Mouse (Mus musculus) urinary bladder, postnatal 10 days (tissue): ENCODE data around the gene Robo1.

Experiments
- DNase-seq: peaks from one replicate; pipeline ENCODE4 v3.0.0; 2022; ENCODE audit warnings: low spot score

The Robo1 gene

DNA sequence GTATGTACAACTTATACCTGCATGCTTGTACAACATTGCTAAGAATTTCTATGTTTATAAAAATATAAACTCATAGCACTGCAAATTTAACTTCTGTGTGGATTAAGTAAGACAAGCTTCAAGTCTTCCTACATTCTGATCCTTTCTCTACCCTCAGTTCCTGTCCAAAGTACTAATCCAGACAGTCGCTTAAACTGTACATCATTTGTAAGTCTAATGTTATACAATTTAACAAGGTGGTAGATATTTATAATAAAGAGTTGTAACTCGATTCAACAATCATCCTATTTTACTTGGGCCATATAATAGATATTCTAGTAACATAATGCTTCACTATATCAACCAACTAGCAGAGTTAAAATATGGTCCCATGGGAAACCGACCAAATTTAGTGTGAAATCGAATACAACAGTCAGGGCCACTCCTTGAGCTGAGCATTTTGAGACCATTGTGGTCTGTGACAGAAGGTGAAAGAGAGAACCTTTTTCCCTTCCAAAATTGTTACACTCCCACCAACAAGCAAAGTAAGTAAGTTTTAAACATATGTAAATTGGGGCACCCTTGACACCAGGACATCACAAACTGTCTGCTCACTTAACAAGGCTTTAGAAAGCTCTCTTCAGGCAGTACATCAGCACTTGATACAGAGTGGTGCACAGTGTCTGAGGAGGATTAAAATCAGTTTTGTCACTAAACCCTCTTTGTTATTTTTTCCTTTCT lies 295.5 kb downstream of the Robo1 start:
- DNase-seq = no peak

DNA sequence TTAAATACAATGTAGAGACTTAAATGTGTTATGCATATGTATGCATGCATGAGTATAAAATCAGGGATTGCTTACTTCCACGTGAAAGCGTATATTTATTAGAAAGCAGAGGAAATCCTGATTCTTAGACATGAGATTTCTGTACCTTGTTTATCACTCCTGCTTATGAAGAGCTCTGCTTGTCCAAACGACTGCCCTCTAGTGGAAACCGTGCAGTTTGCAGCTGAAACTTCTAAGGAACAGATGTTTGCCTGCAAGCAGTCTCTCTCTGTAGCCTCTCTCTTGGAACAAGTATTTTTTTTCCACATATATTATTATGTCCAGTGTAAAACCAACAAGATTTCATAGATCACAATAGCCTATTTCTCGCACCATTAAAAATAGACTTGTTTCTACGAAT lies 297.0 kb downstream of the Robo1 start:
- DNase-seq = peak; percentile 16

DNA sequence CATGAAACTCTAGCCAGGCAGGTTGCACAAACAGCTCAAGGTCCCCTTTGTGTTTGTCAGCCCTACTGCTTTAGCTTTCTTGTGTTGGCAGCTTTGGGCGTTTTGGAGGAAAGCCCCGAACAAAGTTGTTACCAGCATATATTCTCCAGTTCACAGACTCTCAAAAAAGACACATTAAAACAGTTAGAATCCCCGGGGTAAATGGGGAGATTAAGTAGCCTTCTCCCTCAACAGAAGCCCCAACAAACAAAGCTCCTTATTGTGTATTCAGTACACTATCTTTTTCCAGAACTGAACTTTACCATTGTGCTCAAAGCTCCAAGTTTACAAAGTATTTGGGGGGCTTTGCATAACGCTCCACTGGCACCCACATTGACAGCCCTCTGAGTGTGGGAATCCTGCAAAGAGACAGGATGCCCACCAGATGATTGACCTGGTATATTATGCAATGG lies 302.6 kb downstream of the Robo1 start:
- DNase-seq = no peak

DNA sequence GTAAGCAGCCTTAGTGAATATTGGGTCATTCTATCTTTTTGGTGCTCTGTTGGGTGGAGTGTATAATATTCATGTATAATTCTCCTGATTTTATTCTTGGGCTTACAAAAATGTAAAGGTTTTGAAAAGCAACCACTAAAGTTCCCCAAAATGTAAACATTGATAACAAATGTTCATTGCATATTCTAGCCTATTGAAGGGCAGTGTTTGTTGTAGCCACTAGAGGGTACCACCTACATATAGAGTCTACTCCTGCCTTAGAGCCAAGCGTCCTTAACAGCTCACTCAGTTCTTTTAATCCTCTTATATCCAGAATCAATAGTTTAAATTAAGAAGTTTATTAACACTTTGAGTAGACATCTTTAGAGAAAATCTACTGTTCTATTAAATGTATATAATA lies 306.8 kb downstream of the Robo1 start:
- no peak for DNase-seq

DNA sequence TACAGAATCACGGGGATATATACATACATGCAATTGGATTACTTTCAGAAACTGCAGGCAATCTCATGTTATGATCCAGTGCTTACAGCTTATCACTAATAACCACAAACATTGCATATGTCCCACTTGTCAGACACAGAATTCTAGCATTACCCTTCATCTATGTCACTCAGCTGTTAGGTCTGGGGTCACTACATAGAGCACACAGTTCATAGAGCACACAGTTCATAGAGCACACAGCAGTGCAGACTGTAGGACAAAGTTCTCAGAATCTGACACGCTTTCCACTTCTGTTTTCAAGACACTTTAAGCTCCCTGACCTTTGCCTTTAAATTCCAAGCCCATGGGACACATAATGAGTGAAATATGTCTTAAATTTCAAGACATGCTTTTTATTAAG lies 307.3 kb downstream of the Robo1 start:
- DNase-seq = no peak

DNA sequence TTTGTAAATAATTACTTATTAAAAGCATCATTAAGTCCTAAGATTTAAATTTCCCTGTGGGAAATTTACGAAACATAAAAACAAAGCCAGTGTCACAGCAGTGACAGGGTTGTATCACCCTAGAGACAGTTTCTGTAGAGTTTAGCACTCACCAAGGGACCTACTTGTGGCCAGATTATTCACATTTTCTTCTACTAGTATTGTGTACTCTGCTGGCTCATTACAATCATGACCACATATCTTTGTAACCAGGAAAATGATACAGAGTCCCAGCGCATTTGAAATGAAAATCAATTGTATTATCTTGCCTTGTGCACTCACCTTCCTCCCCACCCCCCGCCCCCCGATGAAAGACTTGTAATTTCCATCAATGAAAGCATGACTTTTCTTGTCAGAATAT lies 314.3 kb downstream of the Robo1 start:
- DNase-seq = no peak

DNA sequence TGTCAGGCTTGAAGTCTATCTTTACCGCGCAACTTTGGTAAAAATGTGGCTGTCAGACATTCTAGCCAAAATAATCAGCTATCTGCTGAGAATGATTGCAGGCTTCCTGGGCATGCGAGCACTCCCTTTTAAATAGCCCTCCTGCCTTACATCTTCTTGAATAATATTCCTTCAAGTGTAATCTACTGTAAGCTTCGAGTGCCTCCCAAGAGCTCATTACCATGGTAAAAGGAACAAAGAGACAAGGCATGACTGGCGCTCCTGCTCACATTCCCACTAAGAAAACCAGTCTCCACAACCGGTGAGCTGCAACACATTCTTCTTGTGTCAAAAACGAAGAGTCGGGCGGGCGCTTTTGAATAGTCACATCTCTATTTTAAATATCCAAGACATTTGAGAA lies 314.8 kb downstream of the Robo1 start:
- DNase-seq = no peak

DNA sequence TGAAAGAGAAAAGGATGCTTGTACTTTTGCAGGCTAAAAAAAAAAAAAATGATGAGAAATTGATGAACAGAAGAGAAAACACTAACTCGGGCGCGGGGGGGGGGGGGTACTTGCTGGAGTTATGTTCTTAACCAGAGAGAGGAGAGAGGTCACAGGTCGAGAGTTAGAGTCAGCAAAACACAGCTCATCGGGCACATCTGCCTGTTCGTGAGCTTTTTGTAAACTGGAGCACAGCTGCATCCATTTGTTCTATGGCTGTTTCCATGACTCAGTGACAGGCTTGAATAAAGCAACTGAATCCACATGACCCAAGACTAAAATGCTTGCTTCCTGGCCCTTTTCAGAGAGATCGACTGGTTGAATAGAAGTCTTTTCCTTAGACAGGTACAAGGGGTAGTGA lies 325.7 kb downstream of the Robo1 start:
- no peak for DNase-seq

DNA sequence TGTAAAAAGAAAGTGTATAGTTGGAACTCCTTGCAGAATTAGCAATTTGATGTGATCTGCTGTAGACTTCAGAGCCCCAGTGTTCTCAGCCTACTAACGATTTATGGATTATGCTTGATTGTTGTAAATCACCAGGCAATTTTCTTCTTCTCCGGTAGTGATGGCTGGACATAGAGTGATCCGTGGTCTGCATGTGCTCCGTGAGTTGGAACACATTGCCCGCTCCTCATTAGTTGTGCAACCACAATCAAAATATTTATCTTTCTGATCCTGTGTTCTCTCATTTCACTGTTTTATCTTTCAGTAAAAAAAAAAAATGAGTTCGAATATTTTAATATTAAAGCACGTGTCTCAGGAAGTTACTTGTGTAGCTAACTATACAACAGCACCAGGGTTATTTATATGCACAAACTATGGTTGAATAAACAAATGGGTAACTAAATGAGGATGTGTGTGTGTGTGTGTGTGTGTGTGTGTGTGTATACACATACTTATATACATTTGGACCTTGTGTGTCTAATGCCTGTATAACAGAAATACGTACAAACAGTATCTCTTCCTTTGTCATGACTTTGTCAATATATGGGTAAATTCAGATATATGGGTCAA lies 331.3 kb downstream of the Robo1 start:
- DNase-seq = no peak

DNA sequence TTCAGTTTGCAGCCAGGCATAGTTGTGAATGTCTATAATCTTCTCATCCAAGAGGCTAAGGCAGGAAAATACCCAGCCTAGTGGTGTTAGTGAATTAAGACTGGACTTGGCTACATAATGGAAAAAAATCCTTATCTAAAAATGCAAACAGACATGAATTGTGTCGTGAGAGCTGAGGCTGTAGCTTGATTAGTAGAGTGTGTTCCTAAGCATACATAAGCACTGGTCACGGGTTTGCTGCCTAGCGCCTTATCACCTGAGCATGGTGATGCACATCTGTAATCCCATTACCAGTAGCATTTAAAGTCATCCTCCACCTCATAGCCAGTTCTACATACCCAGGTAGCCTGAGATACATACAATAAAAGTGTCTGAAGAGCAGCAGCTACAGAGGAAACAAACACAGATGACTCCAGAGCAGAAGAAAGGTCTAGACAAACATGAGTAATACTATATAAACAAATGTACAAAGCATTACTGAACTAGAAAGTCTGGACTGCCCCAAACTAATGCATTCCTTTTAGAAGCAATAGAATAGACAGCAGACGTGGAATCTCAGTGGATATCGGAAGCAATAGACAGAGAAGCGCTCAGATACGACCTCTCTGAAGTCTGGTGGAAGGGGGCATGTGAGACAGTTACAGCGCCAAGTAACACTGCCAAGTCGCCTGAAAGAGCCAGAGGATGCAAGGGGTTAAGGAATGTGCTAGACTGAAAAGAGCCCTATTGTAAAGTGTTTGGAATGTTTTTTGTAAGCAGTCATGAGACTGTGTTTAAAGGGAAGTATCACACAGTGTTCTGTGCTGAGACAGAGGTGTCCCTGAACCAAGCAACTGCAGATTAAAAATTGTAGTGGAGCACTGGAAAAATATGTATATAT lies 333.1 kb downstream of the Robo1 start:
- no peak for DNase-seq

DNA sequence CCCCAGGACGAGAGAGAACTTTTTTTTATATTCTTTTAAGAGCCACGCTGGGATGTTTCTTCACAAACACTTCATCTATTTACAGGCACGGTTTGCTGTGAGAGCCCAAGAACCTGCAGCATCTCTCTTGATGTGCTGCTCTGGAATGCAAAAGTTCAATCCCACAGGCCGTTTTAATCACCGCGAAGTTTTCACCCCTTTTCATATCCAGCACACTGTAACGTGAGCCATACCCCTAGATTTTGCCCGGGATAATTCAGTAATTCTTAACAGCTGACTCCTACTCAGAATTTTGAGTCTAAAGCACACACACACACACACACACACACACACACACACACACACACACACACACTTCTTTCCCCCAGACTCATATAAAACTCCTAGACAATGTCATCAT lies 337.8 kb downstream of the Robo1 start:
- no peak for DNase-seq

DNA sequence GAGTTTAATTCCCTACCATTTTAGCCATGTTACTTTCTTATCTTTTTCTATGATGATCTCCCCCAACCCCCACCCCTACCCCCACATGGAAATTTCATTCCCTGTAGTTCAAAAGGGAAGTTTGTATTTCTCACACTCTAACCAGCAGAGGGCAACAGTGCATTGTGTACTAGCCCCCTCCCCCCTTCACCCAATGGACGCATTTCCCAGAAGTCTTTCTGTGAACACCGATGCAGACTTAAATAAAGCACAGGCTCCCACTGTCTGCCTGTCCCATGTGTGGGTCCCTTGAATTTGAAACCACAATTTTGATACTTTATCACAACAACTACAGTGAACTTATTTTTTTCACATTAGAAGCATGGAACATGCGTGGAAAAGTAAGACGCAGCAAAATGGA lies 341.2 kb downstream of the Robo1 start:
- DNase-seq = no peak

DNA sequence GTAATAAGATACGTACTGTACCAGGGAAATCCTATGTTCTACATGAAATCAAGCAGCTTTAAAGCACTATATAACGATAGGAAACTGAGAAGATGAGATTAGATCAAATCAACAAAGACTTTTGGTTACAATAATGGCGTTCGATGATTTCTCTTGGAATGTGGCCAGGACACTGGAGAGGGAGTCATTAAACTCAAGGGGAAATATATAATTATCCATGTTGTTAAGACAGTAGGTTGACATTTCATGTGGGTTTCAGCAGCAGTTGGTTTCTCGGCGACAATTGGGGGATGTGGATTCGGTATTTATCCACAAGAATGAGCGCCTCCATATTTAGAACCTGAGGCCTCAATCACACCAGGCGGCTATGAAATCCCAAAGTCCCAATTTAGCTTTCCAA lies 347.3 kb downstream of the Robo1 start:
- DNase-seq = no peak

DNA sequence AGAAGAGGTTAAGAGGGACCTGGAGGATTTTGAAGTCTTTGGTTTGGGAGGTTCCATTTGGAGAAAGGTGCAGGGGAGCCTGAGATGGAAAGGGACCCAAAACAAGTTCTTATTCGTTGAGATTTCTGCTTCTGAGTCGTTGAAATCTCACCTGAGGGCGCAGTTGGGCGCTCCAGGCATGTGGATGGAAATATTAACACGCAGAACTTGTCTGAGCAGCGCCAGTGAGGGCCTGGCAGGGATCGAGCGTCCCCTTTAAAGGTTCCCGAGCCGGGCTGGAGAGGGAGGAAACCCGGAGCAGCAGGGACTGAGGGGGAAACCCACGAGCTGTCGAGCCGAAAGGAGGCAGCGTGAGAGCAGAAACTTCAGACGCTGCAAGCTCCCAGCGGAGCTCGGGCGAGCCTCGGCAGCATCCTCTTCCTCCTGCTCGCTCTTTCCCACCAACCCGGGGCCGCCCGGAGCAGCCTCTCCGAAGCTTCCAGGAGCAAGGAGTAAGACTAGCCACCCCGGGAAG lies 354.8 kb downstream of the Robo1 start:
- peak; percentile 29 for DNase-seq

DNA sequence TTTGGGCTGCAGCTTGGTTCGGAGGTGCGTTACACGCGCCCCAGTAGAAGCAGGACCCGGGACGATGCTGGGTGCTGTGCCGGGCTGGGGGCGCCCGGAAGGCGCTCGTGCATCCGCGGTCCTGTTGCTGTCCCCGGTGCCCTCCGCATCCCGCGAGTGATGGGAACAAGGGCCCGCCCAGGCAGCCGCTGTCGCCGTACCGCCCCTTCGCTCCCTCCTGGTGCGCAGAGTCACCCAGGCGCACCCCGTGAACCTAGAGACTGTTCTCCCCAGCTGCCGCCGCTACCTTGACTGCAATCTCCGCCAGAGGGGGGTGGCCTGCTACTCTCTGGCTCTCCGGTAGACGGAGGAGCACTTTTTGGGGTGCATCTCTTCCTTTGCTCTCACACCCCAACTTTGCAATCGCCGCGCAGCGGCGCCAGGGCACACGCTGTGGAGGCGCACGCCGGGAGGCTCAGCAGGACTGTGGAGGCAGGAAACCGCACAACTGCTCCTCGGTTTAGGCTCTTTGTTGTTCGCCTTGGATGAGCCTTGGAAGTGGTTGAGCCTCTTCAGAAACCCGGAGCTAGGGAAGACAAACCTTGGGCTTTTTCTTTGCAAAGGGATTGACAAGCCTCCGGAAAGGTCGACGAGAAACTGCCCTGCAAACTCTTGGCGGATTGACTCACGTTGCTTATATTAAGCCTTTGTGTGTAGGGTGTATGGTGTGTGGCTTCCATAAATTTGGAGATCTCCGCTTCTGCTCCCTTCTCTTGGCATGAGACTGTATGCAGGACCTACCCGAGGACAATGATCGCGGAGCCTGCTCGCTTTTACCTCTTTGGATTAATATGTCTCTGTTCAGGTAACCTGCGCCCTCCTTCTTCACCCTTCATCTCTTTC lies 355.5 kb downstream of the Robo1 start:
- DNase-seq = peak; percentile 19

DNA sequence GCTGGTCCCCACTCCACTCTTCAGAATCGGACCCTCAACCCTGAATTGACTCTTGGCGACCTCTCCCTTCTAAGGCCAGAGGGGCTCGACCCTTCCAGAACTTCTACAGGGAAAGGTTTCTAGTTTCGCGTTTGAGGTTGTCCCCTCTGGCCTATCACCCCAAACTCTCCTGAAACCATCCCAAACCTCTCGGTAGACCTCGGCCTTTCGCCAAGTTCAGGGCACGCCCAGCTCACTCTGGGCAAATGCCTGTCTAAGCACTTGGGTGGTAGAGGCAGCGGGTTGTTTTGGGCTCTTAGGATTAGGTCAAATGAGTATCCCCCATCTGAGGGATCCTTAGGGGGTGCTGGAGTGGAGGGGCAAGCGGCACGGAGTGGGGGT lies 356.1 kb downstream of the Robo1 start:
- no peak for DNase-seq

DNA sequence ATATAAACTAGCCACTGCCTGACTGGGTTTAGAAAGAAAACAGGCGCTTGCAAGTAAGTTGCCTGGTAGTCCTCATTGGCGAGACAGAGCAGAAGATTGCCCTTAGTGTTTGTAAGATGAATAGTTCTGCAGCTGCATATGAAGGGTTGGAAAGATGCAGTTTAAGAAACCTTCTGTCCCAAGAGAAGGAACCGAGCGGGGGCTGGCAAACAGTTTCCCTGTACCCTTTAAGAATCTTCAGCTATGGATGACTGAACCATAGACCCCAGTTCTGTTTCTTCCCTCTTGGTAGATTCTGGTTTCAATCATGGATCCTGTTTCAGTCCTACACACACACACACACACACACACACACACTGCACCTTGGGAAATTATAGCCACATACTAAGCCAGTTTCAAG lies 356.7 kb downstream of the Robo1 start:
- DNase-seq = no peak

DNA sequence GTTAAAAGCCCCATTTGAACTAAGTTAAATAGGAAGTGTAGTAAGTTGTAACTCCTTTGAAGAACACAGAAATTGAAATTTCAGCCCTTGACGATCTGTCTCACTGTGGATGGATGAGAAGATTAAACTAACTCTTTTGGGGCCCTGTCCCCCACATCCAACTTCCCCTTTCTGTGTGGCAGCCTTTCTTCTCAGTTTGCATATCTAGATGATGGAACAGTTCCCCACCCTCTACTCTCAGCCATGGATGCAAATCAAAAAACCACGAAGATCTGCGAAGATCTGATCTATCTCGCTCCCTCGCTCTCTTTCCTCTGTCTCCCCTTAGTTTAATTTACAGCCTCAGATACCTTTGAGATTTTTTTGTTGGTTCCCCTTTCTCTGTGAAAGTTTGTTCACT lies 357.3 kb downstream of the Robo1 start:
- DNase-seq = no peak

DNA sequence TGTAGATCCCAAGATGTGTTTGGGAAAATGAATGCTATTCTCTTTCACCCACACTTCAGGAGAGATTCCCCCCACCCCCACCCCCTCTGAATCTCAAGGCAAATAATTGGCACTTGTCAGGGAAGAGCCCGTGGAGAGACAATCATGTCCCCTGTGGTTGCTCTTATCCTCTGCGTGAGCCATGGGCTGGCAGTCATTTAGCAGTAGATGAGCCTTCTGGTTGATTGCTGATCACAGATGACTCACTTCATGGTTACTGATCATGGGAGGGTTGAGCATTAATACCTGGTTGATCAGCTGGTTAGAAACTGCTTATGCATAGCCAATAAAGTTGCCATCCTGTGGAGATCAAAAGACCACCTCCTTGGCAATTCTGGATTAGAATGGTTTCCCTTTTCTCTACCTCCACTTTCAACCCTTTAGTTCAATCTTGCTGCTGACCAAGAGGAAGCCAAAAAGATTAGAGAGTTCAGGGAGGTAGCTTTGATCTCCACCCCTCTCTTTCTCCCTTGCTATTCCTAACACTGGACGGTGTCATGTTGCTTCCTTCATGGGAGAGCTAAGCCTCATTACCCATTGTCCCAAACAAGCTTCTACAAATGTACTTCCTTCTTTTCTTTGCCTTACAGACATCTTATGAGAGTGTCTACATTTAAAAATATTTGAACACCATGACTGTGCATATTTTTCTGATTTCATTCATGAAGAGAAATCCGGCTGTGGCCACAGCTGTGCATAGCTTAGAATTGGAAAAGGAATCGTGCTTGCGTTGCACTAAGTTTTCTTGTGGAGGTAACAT lies 362.3 kb downstream of the Robo1 start:
- no peak for DNase-seq

DNA sequence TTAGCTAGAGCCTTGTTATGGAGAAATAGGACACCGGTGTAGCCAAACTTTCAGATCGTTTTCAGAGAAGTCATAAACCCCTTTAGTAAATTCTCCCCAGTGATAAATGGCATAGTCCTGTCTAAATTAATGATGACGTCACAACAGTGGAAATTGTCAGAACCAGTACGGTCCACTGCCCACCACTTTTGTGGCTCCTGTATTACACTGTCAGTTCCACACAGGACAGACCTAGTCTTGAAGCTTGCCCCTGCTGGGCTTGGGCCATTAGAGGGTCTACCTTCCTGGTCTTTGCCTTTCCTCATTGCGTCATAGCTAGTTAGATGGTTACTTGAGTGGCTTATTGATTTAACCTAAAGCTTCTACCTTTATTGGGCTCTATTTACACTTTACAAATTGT lies 369.1 kb downstream of the Robo1 start:
- DNase-seq = no peak

DNA sequence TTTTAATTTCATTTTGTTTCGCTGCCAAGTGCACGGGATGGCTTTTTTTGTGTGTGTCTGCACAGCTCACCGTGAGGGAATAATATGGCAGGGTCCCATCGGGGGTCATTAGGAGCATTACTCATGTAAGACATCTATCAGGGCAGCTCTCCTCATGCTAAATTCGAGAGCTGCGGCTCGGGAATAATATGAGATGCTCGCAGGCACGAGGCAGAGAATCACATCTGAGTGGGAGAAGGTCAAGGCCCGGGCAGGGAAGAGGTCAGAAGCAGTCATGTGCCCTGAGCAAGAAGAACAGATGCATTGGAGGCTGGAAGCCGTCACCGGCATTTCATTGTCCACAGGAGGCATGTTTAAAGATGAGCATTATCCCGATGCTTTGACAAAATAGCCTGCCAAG lies 370.3 kb downstream of the Robo1 start:
- no peak for DNase-seq
